Mouse (Mus musculus): ENCODE data around the gene Ercc6.

DNA sequence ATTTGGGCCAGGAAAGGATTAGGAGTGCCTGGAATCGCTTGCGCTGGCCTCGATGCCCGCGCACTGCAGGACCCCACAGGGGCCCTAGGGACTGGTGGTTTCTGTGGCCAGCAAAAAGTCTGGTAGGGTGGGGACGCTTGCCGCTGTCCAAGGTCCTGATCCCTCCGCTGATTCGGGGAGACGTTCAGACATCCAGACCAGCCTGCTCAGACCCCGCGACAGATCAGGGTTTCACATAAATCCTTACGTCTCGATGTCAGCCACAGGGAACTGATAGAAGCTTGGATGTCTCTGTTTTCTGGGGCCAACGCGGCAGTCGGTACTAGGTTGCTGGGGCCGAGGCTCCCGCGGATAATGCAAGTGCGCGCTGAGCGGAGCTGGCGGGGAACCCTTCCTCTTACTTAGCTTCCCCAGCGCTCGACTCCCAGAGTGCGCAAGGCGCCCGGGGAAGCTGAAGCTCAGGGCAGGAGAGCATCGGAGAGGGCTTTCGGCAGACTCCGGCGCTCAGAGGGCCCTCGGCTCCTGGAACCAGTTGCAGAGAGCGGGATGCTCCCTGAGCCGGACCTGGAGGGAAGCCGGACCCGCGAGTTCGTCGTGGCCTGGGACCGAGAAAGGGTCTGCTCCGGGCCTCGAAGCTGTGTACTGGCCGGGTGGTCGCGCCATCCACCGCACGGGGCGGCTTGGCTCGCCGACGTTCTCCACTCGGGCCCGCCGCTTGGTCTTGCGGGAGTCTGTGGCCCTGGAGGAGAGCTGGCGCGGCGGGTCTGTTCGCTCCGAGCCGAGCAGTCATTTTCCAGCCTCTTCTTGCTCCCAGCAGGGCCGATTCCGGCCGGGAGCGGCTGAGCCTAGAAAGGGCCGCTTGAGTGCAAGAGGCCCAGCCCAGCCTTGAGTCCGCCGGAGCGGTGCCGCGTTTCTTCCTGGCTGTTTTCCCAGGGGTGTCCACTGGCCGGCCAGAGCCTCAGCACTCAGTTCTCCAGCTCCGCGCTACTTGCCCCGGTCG, 84.2 kb downstream of the Ercc6 start:
- TF ChIP-seq CTCF (conservative IDR thresholded peaks at IDR 0.05; ENCODE audit: low read length) (no peak), POU5F1 (IDR thresholded peaks at IDR 0.05; ENCODE audit: borderline replicate concordance, low read length) (no peak)

All from E14TG2a.4 (cell line).